Mouse (Mus musculus) ES-E14 (cell line): ENCODE data around the gene Olfr142.

Experiments
- CHD2 ChIP-seq: IDR thresholded peaks from 2 replicates; pipeline ENCODE4 v1.6.1; 2014; ENCODE audit warnings: mild to moderate bottlenecking, low read depth, low read length, inconsistent platforms
- HCFC1 ChIP-seq: IDR thresholded peaks from 2 replicates; pipeline ENCODE4 v1.6.1; 2012; ENCODE audit warnings: low read length, inconsistent platforms, borderline replicate concordance; ENCODE audit not compliant: insufficient read depth
- ZC3H11A ChIP-seq: IDR thresholded peaks from 2 replicates; pipeline ENCODE4 v1.6.1; 2012; ENCODE audit warnings: low read depth, mild to moderate bottlenecking, inconsistent platforms, low read length, borderline replicate concordance
- ZNF384 ChIP-seq: IDR thresholded peaks from 2 replicates; pipeline ENCODE4 v1.6.1; 2012; ENCODE audit warnings: low read depth, low read length, inconsistent platforms

GRCm38 (mm10) chr2:90292741-90293140, 35.3 kb upstream of the Olfr142 start, which contains the start of gene Olfr1272:
- TF ChIP-seq HCFC1 (no peak), CHD2 (no peak), ZC3H11A (no peak), ZNF384 (no peak)
